Mouse (Mus musculus) ES-E14 (cell line): Measurements from ENCODE around the gene Daxx. TPM values are rescaled to one million over a fixed set of nuclear protein-coding genes. Genes with fewer than 3 reads are reported as not detected.
"Not testable (repeated sequence)": the region's sequence is repeated elsewhere in the genome, so short reads cannot be mapped to it uniquely, and the experiment has no call there.

Source experiments
- DNase-seq: peaks from one replicate; pipeline ENCODE4 v3.0.0-alpha.2; 2013; ENCODE audit warnings: low read depth, low spot score
- H3K27ac ChIP-seq: 2 replicates; pipeline ENCODE4 v1.5.1; 2012; ENCODE audit warnings: low read depth, mild to moderate bottlenecking, low read length, moderate library complexity, mixed read lengths; ENCODE audit not compliant: poor library complexity, insufficient read depth, severe bottlenecking
- H3K36me3 ChIP-seq: 2 replicates; pipeline ENCODE4 v1.6.1; 2012; ENCODE audit warnings: mild to moderate bottlenecking, low read length, moderate library complexity, mixed read lengths; ENCODE audit not compliant: control insufficient read depth, poor library complexity, insufficient read depth, severe bottlenecking
- H3K4me1 ChIP-seq, 2 experiments: fragments of 150-350 bp in 1 of 2; sonication (generic) in 1 of 2; 2 replicates each; pipeline ENCODE4 v1.6.1; 2012; ENCODE audit warnings: low read length in 2 of 2, mild to moderate bottlenecking in 1 of 2, mixed read lengths in 1 of 2; ENCODE audit not compliant: control insufficient read depth in 2 of 2, insufficient read depth in 2 of 2, poor library complexity in 1 of 2
- H3K4me3 ChIP-seq, 2 experiments: fragments of 150-350 bp in 1 of 2; sonication (generic) in 1 of 2; 2 replicates each; pipeline ENCODE4 v1.5.1; 2012; ENCODE audit warnings: low read length in 2 of 2, low read depth in 1 of 2, mild to moderate bottlenecking in 1 of 2, mixed read lengths in 1 of 2; ENCODE audit not compliant: insufficient read depth in 1 of 2, poor library complexity in 1 of 2, severe bottlenecking in 1 of 2
- H3K9ac ChIP-seq: 2 replicates; pipeline ENCODE4 v1.6.1; 2012; ENCODE audit warnings: low read depth, mild to moderate bottlenecking, low read length, mixed read lengths; ENCODE audit not compliant: poor library complexity, insufficient read depth, severe bottlenecking
- H3K9me3 ChIP-seq: fragments of 150-350 bp; sonication (generic); 2 replicates; pipeline ENCODE4 v1.6.1; 2012; ENCODE audit warnings: low read depth, mild to moderate bottlenecking, low read length; ENCODE audit not compliant: control insufficient read depth, insufficient read depth
- CHD2 ChIP-seq: IDR thresholded peaks from 2 replicates; pipeline ENCODE4 v1.6.1; 2014; ENCODE audit warnings: mild to moderate bottlenecking, low read depth, low read length, inconsistent platforms
- HCFC1 ChIP-seq: IDR thresholded peaks from 2 replicates; pipeline ENCODE4 v1.6.1; 2012; ENCODE audit warnings: low read length, inconsistent platforms, borderline replicate concordance; ENCODE audit not compliant: insufficient read depth
- MAFK ChIP-seq: IDR thresholded peaks from 2 replicates; pipeline ENCODE4 v1.6.1; 2014; ENCODE audit warnings: mild to moderate bottlenecking, low read depth, low read length, inconsistent platforms; ENCODE audit not compliant: insufficient read depth
- ZC3H11A ChIP-seq: IDR thresholded peaks from 2 replicates; pipeline ENCODE4 v1.6.1; 2012; ENCODE audit warnings: low read depth, mild to moderate bottlenecking, inconsistent platforms, low read length, borderline replicate concordance
- ZNF384 ChIP-seq: IDR thresholded peaks from 2 replicates; pipeline ENCODE4 v1.6.1; 2012; ENCODE audit warnings: low read depth, low read length, inconsistent platforms
- in situ Hi-C, 2 experiments: fragments of 600-800 bp; cut with MboI; formaldehyde crosslinking; loops; one replicate each; pipeline ENCODE4 v1.15.1; 2025; ENCODE audit warnings: low sequenced_read_pairs in 2 of 2, inconsistent platforms in 1 of 2; ENCODE audit not compliant: unreplicated experiment in 2 of 2
- total RNA-seq: library from RNA; depleted of rRNA; stranded (reverse); fragments of 300-350 nt; gene quantifications from 2 replicates; pipeline ENCODE4 v1.2.3, GENCODE M21; 2012

The Daxx gene
- total RNA-seq, 1 experiment, result 73.7 TPM

DNA sequence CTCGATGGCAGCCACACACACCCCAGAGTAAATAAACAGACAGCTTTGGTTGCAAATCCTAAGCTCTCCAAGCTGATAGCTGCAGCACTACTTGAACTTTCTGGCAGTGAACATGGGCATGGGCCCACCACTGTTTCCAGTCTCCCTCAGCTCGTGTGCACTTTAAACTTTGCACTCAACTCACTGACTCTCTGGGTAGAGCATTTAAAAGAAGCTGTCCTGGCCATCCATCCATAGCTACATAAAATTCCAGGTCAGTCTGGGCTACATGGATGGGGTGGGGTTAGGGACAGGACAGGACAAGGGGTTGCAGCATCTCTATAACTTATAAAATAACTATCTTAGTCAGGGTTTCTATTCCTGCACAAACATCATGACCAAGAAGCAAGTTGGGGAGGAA, 21.4 kb upstream of the Daxx start:
- H3K27ac ChIP-seq, DNase-seq, H3K4me3 ChIP-seq, H3K9me3 ChIP-seq, H3K9ac ChIP-seq, H3K4me1 ChIP-seq, in situ Hi-C loops: not testable (repeated sequence)
- H3K36me3 ChIP-seq, result peaks cover 33% of the 10 kb centered on the region

GRCm38 (mm10) chr17:33888230-33888629, 21.0 kb upstream of the Daxx start:
- H3K9me3 ChIP-seq, in situ Hi-C loops, DNase-seq, H3K4me1 ChIP-seq, H3K9ac ChIP-seq, H3K27ac ChIP-seq: not testable (repeated sequence)
- Histone ChIP-seq H3K4me3 (peak overlapping the region in 1 of 2 experiments; percentile 85; a peak in 1 of 4 replicates), H3K36me3 (peaks cover 29% of the 10 kb centered on the region)

GRCm38 (mm10) chr17:33889941-33890532, 19.2 kb upstream of the Daxx start:
- in situ Hi-C loops, DNase-seq, H3K4me1 ChIP-seq, H3K9me3 ChIP-seq: not testable (repeated sequence)
- H3K27ac ChIP-seq, result peak overlapping the region; percentile 84
- H3K36me3 ChIP-seq, result peaks cover 18% of the 10 kb centered on the region
- H3K4me3 ChIP-seq, result peak overlapping the region; percentile 79 to 85
- peak overlapping the region; percentile 83 for H3K9ac ChIP-seq

DNA sequence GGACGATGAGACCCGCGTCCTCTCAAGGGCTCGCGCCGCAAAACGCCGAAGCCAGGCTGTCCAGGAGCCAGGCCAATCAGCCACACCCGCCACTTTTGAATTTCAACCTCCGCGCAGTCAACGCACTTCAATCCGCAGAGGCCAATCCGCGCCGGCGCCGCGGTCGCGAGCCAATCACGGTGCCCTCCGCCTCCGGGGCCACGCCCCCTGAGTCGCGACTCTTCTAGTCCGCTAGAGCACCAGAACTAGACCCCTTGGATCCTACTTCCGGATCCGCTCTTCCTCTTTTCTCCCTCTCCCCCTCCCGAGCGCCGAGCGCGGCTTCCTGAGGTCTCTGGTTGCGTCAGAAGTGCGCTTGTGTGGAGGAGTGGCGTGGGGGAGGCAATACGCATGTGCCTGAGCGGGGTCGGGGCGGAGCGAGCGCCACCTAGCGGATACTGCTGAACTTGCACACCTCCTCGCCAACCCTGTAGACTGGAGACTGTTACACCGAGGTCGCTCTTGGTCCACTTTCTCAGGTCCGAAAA, 18.6 kb upstream of the Daxx start, which contains the start of gene Kifc1:
Gene Kifc1 (minus strand): TSS at position 129 of the 527 bp plus-strand sequence.
- H3K27ac ChIP-seq, result peak within 1 kb of the TSS; percentile 84
- peaks cover 16% of the 10 kb centered on the region for H3K36me3 ChIP-seq
- peak; percentile 99 for DNase-seq
- H3K4me3 ChIP-seq, result peak within 1 kb of the TSS; percentile 79 to 85
- H3K9ac ChIP-seq, result peak within 1 kb of the TSS; percentile 83
- H3K4me1 ChIP-seq, result peaks cover 4 to 10% of the 10 kb centered on the region in 2 experiments
- TF ChIP-seq CHD2, result no peak
- TF ChIP-seq HCFC1, result peak; percentile 82
- TF ChIP-seq MAFK, result peak; percentile 67; the same call in 1 of the 2 replicates
- no peak for TF ChIP-seq ZC3H11A
- TF ChIP-seq ZNF384, result no peak
- no peaks in the 10 kb centered on the region; the same call in 1 of the 2 replicates for H3K9me3 ChIP-seq
- in situ Hi-C loops, result no loop called here

DNA sequence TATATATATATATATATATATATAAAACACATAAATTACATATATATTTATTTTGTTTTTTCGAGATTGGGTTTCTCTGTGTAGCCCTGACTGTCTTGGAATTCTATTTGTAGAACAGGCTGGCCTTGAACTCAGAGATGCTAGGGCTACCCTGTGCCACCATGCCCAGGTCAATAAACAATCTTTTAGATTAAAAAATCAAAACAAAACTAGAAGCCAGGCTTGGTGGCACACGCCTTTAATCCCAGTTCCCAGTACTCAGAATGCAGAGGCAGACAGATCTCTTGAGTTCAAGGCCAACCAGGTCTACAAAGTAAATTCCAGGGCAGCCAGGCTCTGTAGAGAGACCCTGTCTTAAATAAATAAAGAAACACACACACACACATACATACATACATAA, 17.9 kb upstream of the Daxx start:
- no peak for TF ChIP-seq MAFK
- no peak for TF ChIP-seq ZNF384
- TF ChIP-seq HCFC1, result no peak
- no peak for TF ChIP-seq ZC3H11A
- TF ChIP-seq CHD2, result no peak
- H3K4me3 ChIP-seq, result no peak overlapping the region
- H3K36me3 ChIP-seq, result peaks cover 9% of the 10 kb centered on the region
- no peak for DNase-seq
- H3K27ac ChIP-seq, result no peak overlapping the region
- in situ Hi-C loops, result no loop called here
- peaks cover 4 to 10% of the 10 kb centered on the region in 2 experiments for H3K4me1 ChIP-seq
- no peak overlapping the region for H3K9ac ChIP-seq
- H3K9me3 ChIP-seq, result no peaks in the 10 kb centered on the region; the same call in 1 of the 2 replicates
